Mouse (Mus musculus): ENCODE results near the gene 4930562C15Rik. TPM values are rescaled to one million over a fixed set of nuclear protein-coding genes. Genes with fewer than 3 reads are reported as not detected.
A peak's percentile ranks its signal among the peaks of the same experiment; 100 is the strongest.

4930562C15Rik gene
- polyA plus RNA-seq, 1 experiment, result 0.14 TPM

DNA sequence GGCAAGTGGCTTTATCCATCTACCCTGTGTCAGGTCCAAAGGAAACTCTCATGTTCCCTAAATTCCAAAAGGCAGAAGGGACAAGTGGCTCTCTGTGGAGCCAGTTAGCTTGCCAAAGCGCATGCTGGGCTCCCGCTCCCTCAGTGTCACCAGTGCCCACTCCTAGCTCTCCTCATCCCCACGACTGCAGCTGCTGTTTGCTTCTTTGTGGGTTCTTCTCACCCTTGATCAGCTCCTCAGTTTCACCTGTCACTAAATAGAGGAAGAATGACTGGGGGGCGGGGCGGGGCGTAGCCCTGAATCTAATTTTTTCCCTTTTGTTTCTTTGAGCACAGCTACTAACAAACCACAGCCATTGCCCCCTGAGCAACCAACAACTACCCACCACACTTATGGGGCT, 63.7 kb downstream of the 4930562C15Rik start:
- no peaks in the 10 kb centered on the region for H3K27me3 ChIP-seq (ENCODE audit: control insufficient read depth, insufficient read depth, insufficient read length)
- H3K36me3 ChIP-seq (ENCODE audit: control insufficient read depth, insufficient read depth), result no peaks in the 10 kb centered on the region
- peaks cover 5% of the 10 kb centered on the region for H3K79me2 ChIP-seq (ENCODE audit: control insufficient read depth, insufficient read depth)
- peaks cover 7% of the 10 kb centered on the region for H3K79me3 ChIP-seq (ENCODE audit: low read depth)
- TF ChIP-seq CTCF (IDR thresholded peaks at IDR 0.05; ENCODE audit: control insufficient read depth, insufficient read depth, insufficient read length), result no peak
- TF ChIP-seq CEBPB (IDR thresholded peaks at IDR 0.05; ENCODE audit: low read depth), result no peak
- no peak for TF ChIP-seq FOSL1 (IDR thresholded peaks at IDR 0.05; ENCODE audit: insufficient read depth, low read length, poor library complexity, severe bottlenecking)
- TF ChIP-seq MYOG (IDR thresholded peaks at IDR 0.05; ENCODE audit: control insufficient read depth, extremely low read depth, insufficient read length), result no peak
- TF ChIP-seq USF1 (IDR thresholded peaks at IDR 0.05; ENCODE audit: low read depth), result no peak
- TF ChIP-seq MYOD1 (IDR thresholded peaks at IDR 0.05; ENCODE audit: control insufficient read depth, insufficient read length, low read depth), result no peak
- no peak for TF ChIP-seq MAX (IDR thresholded peaks at IDR 0.05)
- H3K4me3 ChIP-seq (ENCODE audit: insufficient read depth, poor library complexity, severe bottlenecking), result no peak overlapping the region
- H3ac ChIP-seq (ENCODE audit: control insufficient read depth, insufficient read length, low read depth), result no peak overlapping the region

DNA sequence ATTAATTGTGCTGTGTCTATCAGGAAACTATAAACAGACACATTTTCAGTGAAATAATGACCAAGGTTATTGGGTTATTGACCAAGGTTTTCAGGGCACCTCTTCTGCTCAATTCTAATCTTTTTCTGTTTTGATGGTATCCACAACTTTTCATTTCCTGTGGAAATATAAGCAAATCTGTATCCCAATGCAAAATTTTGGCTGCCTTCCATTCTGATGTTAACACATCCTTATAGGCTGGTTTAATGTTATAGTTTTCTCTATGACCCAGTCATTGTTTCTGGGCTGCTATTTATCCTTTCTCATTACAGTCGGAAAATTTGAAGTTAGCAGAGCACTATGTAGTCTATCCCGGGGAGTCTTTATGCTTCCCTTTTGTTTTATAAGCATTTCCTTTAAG, 64.5 kb downstream of the 4930562C15Rik start:
- H3K79me2 ChIP-seq (ENCODE audit: control insufficient read depth, insufficient read depth), result peaks cover 5% of the 10 kb centered on the region
- H3K4me3 ChIP-seq (ENCODE audit: insufficient read depth, poor library complexity, severe bottlenecking), result no peak overlapping the region
- no peaks in the 10 kb centered on the region for H3K36me3 ChIP-seq (ENCODE audit: control insufficient read depth, insufficient read depth)
- no peak for TF ChIP-seq CTCF (IDR thresholded peaks at IDR 0.05; ENCODE audit: control insufficient read depth, insufficient read depth, insufficient read length)
- no peak for TF ChIP-seq CEBPB (IDR thresholded peaks at IDR 0.05; ENCODE audit: low read depth)
- TF ChIP-seq MAX (IDR thresholded peaks at IDR 0.05), result no peak
- no peak for TF ChIP-seq USF1 (IDR thresholded peaks at IDR 0.05; ENCODE audit: low read depth)
- TF ChIP-seq MYOD1 (IDR thresholded peaks at IDR 0.05; ENCODE audit: control insufficient read depth, insufficient read length, low read depth), result no peak
- no peak for TF ChIP-seq FOSL1 (IDR thresholded peaks at IDR 0.05; ENCODE audit: insufficient read depth, low read length, poor library complexity, severe bottlenecking)
- no peak for TF ChIP-seq MYOG (IDR thresholded peaks at IDR 0.05; ENCODE audit: control insufficient read depth, extremely low read depth, insufficient read length)
- no peaks in the 10 kb centered on the region for H3K27me3 ChIP-seq (ENCODE audit: control insufficient read depth, insufficient read depth, insufficient read length)
- no peak overlapping the region for H3ac ChIP-seq (ENCODE audit: control insufficient read depth, insufficient read length, low read depth)
- H3K79me3 ChIP-seq (ENCODE audit: low read depth), result peaks cover 7% of the 10 kb centered on the region

DNA sequence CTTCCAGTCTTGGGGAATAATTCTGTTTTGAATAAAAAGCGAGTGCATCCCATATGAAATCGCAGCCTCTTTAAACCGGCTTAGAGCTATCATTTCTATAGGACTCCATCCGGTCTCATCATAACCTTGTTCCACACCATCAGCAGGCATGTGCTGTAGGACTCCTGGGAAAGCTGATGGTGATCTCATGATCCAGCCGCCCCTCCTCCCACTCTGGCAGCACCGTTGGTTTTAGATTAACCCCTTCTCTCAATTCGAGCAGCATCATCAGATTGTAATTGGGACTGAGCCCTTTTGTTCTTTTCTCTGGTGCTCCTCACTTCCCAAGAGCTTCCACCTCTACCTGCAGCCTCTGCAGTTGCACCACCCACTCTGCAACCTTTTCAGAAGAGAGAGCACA, 66.0 kb downstream of the 4930562C15Rik start:
- TF ChIP-seq MYOD1 (IDR thresholded peaks at IDR 0.05; ENCODE audit: control insufficient read depth, insufficient read length, low read depth) (no peak), FOSL1 (IDR thresholded peaks at IDR 0.05; ENCODE audit: insufficient read depth, low read length, poor library complexity, severe bottlenecking) (no peak), CEBPB (IDR thresholded peaks at IDR 0.05; ENCODE audit: low read depth) (no peak), USF1 (IDR thresholded peaks at IDR 0.05; ENCODE audit: low read depth) (no peak), CTCF (IDR thresholded peaks at IDR 0.05; ENCODE audit: control insufficient read depth, insufficient read depth, insufficient read length) (no peak), MYOG (IDR thresholded peaks at IDR 0.05; ENCODE audit: control insufficient read depth, extremely low read depth, insufficient read length) (no peak), MAX (IDR thresholded peaks at IDR 0.05) (no peak)
- Histone ChIP-seq H3K79me2 (ENCODE audit: control insufficient read depth, insufficient read depth) (peaks cover 5% of the 10 kb centered on the region), H3K4me3 (ENCODE audit: insufficient read depth, poor library complexity, severe bottlenecking) (no peak overlapping the region), H3K36me3 (ENCODE audit: control insufficient read depth, insufficient read depth) (no peaks in the 10 kb centered on the region), H3ac (ENCODE audit: control insufficient read depth, insufficient read length, low read depth) (no peak overlapping the region), H3K27me3 (ENCODE audit: control insufficient read depth, insufficient read depth, insufficient read length) (no peaks in the 10 kb centered on the region), H3K79me3 (ENCODE audit: low read depth) (peaks cover 7% of the 10 kb centered on the region)

DNA sequence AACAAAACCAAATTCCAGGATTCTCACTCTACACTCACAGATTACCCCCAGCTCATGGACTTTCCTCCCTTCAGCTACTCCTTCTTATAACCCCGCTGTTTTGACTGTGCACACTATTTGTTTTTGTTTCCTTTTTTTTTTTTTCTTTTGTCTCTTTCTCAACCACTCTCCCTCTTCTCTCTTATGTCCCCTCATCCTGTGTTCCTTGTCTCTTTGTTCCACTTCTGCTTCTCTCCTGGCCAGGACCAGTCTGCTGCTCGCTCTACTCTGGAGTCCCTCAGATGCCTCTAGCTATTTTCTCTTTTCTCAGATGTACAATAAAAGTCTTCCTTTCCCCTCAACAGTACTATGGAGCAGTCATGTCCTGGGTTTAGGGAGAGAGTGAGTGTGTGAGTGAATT, 67.2 kb downstream of the 4930562C15Rik start:
- Histone ChIP-seq H3K27me3 (ENCODE audit: control insufficient read depth, insufficient read depth, insufficient read length) (no peaks in the 10 kb centered on the region), H3ac (ENCODE audit: control insufficient read depth, insufficient read length, low read depth) (no peak overlapping the region), H3K79me2 (ENCODE audit: control insufficient read depth, insufficient read depth) (peaks cover 5% of the 10 kb centered on the region), H3K79me3 (ENCODE audit: low read depth) (peaks cover 3% of the 10 kb centered on the region), H3K36me3 (ENCODE audit: control insufficient read depth, insufficient read depth) (no peaks in the 10 kb centered on the region), H3K4me3 (ENCODE audit: insufficient read depth, poor library complexity, severe bottlenecking) (no peak overlapping the region)
- TF ChIP-seq MAX (IDR thresholded peaks at IDR 0.05) (no peak), CTCF (IDR thresholded peaks at IDR 0.05; ENCODE audit: control insufficient read depth, insufficient read depth, insufficient read length) (no peak), FOSL1 (IDR thresholded peaks at IDR 0.05; ENCODE audit: insufficient read depth, low read length, poor library complexity, severe bottlenecking) (no peak), CEBPB (IDR thresholded peaks at IDR 0.05; ENCODE audit: low read depth) (no peak), MYOD1 (IDR thresholded peaks at IDR 0.05; ENCODE audit: control insufficient read depth, insufficient read length, low read depth) (no peak), USF1 (IDR thresholded peaks at IDR 0.05; ENCODE audit: low read depth) (no peak), MYOG (IDR thresholded peaks at IDR 0.05; ENCODE audit: control insufficient read depth, extremely low read depth, insufficient read length) (no peak)

DNA sequence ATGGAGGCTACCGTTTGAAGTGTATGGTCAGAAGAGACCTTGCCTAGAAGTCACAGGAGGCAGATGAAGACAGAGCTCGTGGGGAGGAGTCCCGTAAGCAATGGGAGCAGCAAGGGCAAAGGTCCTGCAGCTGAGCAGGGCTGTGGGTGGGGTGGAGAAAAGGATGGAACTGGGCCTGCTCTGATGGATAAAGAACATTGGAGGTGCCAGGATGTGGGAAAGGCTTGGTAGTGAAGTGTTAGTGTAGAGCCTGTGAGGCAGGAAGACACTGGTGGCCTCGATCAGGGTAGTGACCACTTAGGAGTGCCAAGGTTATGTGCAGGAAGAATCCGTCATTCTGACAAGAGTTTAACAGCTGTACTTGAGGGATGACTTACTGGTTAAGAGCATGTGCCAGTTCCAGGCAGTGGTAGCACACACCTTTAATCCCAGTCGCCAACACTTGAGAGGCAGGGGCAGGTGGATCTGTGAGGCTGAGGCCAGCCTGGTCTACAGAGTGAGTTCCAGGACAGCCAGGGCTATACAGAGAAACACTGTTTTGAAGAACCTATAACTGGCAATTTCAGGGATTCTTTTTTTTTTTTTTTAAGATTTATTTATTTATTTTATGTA, 68.4 kb downstream of the 4930562C15Rik start:
- Histone ChIP-seq H3K4me3 (ENCODE audit: insufficient read depth, poor library complexity, severe bottlenecking) (no peak overlapping the region), H3K79me3 (ENCODE audit: low read depth) (peaks cover 3% of the 10 kb centered on the region), H3K79me2 (ENCODE audit: control insufficient read depth, insufficient read depth) (peaks cover 5% of the 10 kb centered on the region), H3K27me3 (ENCODE audit: control insufficient read depth, insufficient read depth, insufficient read length) (no peaks in the 10 kb centered on the region), H3K36me3 (ENCODE audit: control insufficient read depth, insufficient read depth) (peaks cover 1% of the 10 kb centered on the region), H3ac (ENCODE audit: control insufficient read depth, insufficient read length, low read depth) (no peak overlapping the region)
- no peak for TF ChIP-seq CEBPB (IDR thresholded peaks at IDR 0.05; ENCODE audit: low read depth)
- no peak for TF ChIP-seq FOSL1 (IDR thresholded peaks at IDR 0.05; ENCODE audit: insufficient read depth, low read length, poor library complexity, severe bottlenecking)
- TF ChIP-seq MYOD1 (IDR thresholded peaks at IDR 0.05; ENCODE audit: control insufficient read depth, insufficient read length, low read depth), result peak; percentile 72
- no peak for TF ChIP-seq CTCF (IDR thresholded peaks at IDR 0.05; ENCODE audit: control insufficient read depth, insufficient read depth, insufficient read length)

DNA sequence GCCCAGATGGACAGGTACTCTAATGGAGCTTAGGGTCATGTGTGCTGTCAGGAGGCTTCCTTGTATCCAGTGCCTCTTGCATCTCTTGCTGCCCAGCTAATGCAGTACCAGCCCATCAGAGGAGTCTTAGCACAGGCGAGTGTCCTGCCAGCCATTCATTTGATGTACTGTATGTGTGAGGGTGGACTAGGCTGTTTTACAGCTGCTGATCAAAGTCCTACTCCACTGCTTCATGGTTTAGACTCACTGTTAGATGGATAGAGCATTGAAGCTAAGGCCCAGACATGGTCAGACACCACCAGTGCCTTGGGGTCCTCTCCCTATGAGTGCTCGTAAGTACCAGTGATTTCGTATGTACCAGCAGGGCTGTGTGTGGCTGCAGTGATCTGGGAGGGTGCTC, 69.7 kb downstream of the 4930562C15Rik start:
- H3K27me3 ChIP-seq (ENCODE audit: control insufficient read depth, insufficient read depth, insufficient read length), result no peaks in the 10 kb centered on the region
- peaks cover 11% of the 10 kb centered on the region for H3K36me3 ChIP-seq (ENCODE audit: control insufficient read depth, insufficient read depth)
- no peak for TF ChIP-seq MYOD1 (IDR thresholded peaks at IDR 0.05; ENCODE audit: control insufficient read depth, insufficient read length, low read depth)
- no peak for TF ChIP-seq CEBPB (IDR thresholded peaks at IDR 0.05; ENCODE audit: low read depth)
- no peak overlapping the region for H3ac ChIP-seq (ENCODE audit: control insufficient read depth, insufficient read length, low read depth)
- H3K79me3 ChIP-seq (ENCODE audit: low read depth), result peaks cover 3% of the 10 kb centered on the region
- H3K79me2 ChIP-seq (ENCODE audit: control insufficient read depth, insufficient read depth), result peaks cover 5% of the 10 kb centered on the region
- no peak overlapping the region for H3K4me3 ChIP-seq (ENCODE audit: insufficient read depth, poor library complexity, severe bottlenecking)

Data from C2C12 (cell line).